Mouse (Mus musculus): ENCODE measurements around the gene Igf1r. TPM values are rescaled to one million over a fixed set of nuclear protein-coding genes. Genes with fewer than 3 reads are reported as not detected.

The Igf1r gene
- total and polyA plus RNA-seq, 3 experiments: 5.6 to 14.4 (median 12.3) TPM

GRCm38 (mm10) chr7:68044621-68045020 is 92.0 kb downstream of the Igf1r start:
- Histone ChIP-seq H3K36me3 (ENCODE audit: control insufficient read depth, insufficient read depth, low read length) (peaks cover 2% of the 10 kb centered on the region; the same call in 1 of the 2 replicates), H3K9ac (ENCODE audit: low read depth, low read length) (no peak overlapping the region), H3K27ac (no peak overlapping the region), H3K4me3 (no peak overlapping the region), H3K79me2 (replicated peaks; ENCODE audit: control insufficient read depth, insufficient read depth, low read length) (no peaks in the 10 kb centered on the region), H3K4me1 (ENCODE audit: control insufficient read depth, insufficient read depth, low read length) (peaks cover 2% of the 10 kb centered on the region; the same call in 1 of the 2 replicates), H3K27me3 (ENCODE audit: control insufficient read depth, insufficient read depth, low read length) (no peaks in the 10 kb centered on the region)
- TF ChIP-seq POLR2A (IDR thresholded peaks at IDR 0.05; ENCODE audit: insufficient read depth, low read depth, low read length) (no peak), EP300 (IDR thresholded peaks at IDR 0.05; ENCODE audit: insufficient read depth, low read depth, low read length) (no peak), CTCF (IDR thresholded peaks at IDR 0.05) (no peak)
- WGBS: 60% methylated on average over 4 of the region's 4 CpGs
- no peak for DNase-seq
- intact Hi-C loops (cut with DNase I): no loop called here

- intact Hi-C loops (cut with DNase I): no loop called here
- 89% methylated on average over 4 of the region's 4 CpGs for WGBS
- no peak overlapping the region for H3K4me3 ChIP-seq
- H3K27ac ChIP-seq: no peak overlapping the region
- no peaks in the 10 kb centered on the region; the same call in 1 of the 2 replicates for H3K79me2 ChIP-seq (replicated peaks; ENCODE audit: control insufficient read depth, insufficient read depth, low read length)
- no peaks in the 10 kb centered on the region for H3K27me3 ChIP-seq (ENCODE audit: control insufficient read depth, insufficient read depth, low read length)
- DNase-seq: no peak
- H3K4me1 ChIP-seq (ENCODE audit: control insufficient read depth, insufficient read depth, low read length): peaks cover 2% of the 10 kb centered on the region; the same call in 1 of the 2 replicates
- peaks cover 2% of the 10 kb centered on the region; the same call in 1 of the 2 replicates for H3K36me3 ChIP-seq (ENCODE audit: control insufficient read depth, insufficient read depth, low read length)
- TF ChIP-seq POLR2A (IDR thresholded peaks at IDR 0.05; ENCODE audit: insufficient read depth, low read depth, low read length) (no peak), EP300 (IDR thresholded peaks at IDR 0.05; ENCODE audit: insufficient read depth, low read depth, low read length) (no peak), CTCF (IDR thresholded peaks at IDR 0.05) (no peak)
- no peak overlapping the region for H3K9ac ChIP-seq (ENCODE audit: low read depth, low read length)
Measured at GRCm38 (mm10) chr7:68047152-68047551, 94.5 kb downstream of the Igf1r start.

GRCm38 (mm10) chr7:68048532-68048931 is 95.9 kb downstream of the Igf1r start:
- H3K79me2 ChIP-seq (replicated peaks; ENCODE audit: control insufficient read depth, insufficient read depth, low read length): no peaks in the 10 kb centered on the region; the same call in 1 of the 2 replicates
- H3K36me3 ChIP-seq (ENCODE audit: control insufficient read depth, insufficient read depth, low read length): peaks cover 2% of the 10 kb centered on the region; the same call in 1 of the 2 replicates
- no peak overlapping the region for H3K9ac ChIP-seq (ENCODE audit: low read depth, low read length)
- H3K4me1 ChIP-seq (ENCODE audit: control insufficient read depth, insufficient read depth, low read length): peaks cover 2% of the 10 kb centered on the region; the same call in 1 of the 2 replicates
- intact Hi-C loops (cut with DNase I): no loop called here
- H3K27me3 ChIP-seq (ENCODE audit: control insufficient read depth, insufficient read depth, low read length): no peaks in the 10 kb centered on the region
- no peak overlapping the region for H3K27ac ChIP-seq
- no peak overlapping the region for H3K4me3 ChIP-seq
- 72% methylated on average over 4 of the region's 4 CpGs for WGBS
- DNase-seq: no peak
- TF ChIP-seq CTCF (IDR thresholded peaks at IDR 0.05) (no peak), POLR2A (IDR thresholded peaks at IDR 0.05; ENCODE audit: insufficient read depth, low read depth, low read length) (no peak), EP300 (IDR thresholded peaks at IDR 0.05; ENCODE audit: insufficient read depth, low read depth, low read length) (no peak)

- H3K79me2 ChIP-seq (replicated peaks; ENCODE audit: control insufficient read depth, insufficient read depth, low read length): no peaks in the 10 kb centered on the region; the same call in 1 of the 2 replicates
- DNase-seq: no peak
- no peak overlapping the region for H3K27ac ChIP-seq
- H3K4me1 ChIP-seq (ENCODE audit: control insufficient read depth, insufficient read depth, low read length): peaks cover 2% of the 10 kb centered on the region; the same call in 1 of the 2 replicates
- intact Hi-C loops (cut with DNase I): no loop called here
- H3K27me3 ChIP-seq (ENCODE audit: control insufficient read depth, insufficient read depth, low read length): no peaks in the 10 kb centered on the region
- 91% methylated on average over 7 of the region's 7 CpGs for WGBS
- TF ChIP-seq EP300 (IDR thresholded peaks at IDR 0.05; ENCODE audit: insufficient read depth, low read depth, low read length) (no peak), CTCF (IDR thresholded peaks at IDR 0.05) (no peak), POLR2A (IDR thresholded peaks at IDR 0.05; ENCODE audit: insufficient read depth, low read depth, low read length) (no peak)
- H3K9ac ChIP-seq (ENCODE audit: low read depth, low read length): no peak overlapping the region
- H3K36me3 ChIP-seq (ENCODE audit: control insufficient read depth, insufficient read depth, low read length): peaks cover 2% of the 10 kb centered on the region; the same call in 1 of the 2 replicates
- H3K4me3 ChIP-seq: no peak overlapping the region
Measured at GRCm38 (mm10) chr7:68049048-68049447, 96.4 kb downstream of the Igf1r start.

- H3K36me3 ChIP-seq (ENCODE audit: control insufficient read depth, insufficient read depth, low read length): no peaks in the 10 kb centered on the region
- intact Hi-C loops (cut with DNase I): no loop called here
- WGBS: 93% methylated on average over 10 of the region's 10 CpGs
- no peaks in the 10 kb centered on the region; the same call in 1 of the 2 replicates for H3K79me2 ChIP-seq (replicated peaks; ENCODE audit: control insufficient read depth, insufficient read depth, low read length)
- TF ChIP-seq EP300 (IDR thresholded peaks at IDR 0.05; ENCODE audit: insufficient read depth, low read depth, low read length) (no peak), POLR2A (IDR thresholded peaks at IDR 0.05; ENCODE audit: insufficient read depth, low read depth, low read length) (no peak), CTCF (IDR thresholded peaks at IDR 0.05) (no peak)
- H3K9ac ChIP-seq (ENCODE audit: low read depth, low read length): no peak overlapping the region
- H3K4me1 ChIP-seq (ENCODE audit: control insufficient read depth, insufficient read depth, low read length): peaks cover 2% of the 10 kb centered on the region
- H3K4me3 ChIP-seq: no peak overlapping the region
- DNase-seq: no peak
- no peak overlapping the region for H3K27ac ChIP-seq
- no peaks in the 10 kb centered on the region for H3K27me3 ChIP-seq (ENCODE audit: control insufficient read depth, insufficient read depth, low read length)
Measured at GRCm38 (mm10) chr7:68053002-68053624, 100.5 kb downstream of the Igf1r start.

- H3K27ac ChIP-seq: no peak overlapping the region
- TF ChIP-seq EP300 (IDR thresholded peaks at IDR 0.05; ENCODE audit: insufficient read depth, low read depth, low read length) (no peak), CTCF (IDR thresholded peaks at IDR 0.05) (no peak), POLR2A (IDR thresholded peaks at IDR 0.05; ENCODE audit: insufficient read depth, low read depth, low read length) (no peak)
- 30% methylated on average over 2 of the region's 2 CpGs for WGBS
Measured at GRCm38 (mm10) chr7:68054498-68054897, 101.9 kb downstream of the Igf1r start.

More at GRCm38 (mm10) chr7:68054498-68054897, 101.9 kb downstream of the Igf1r start:
- H3K9ac ChIP-seq (ENCODE audit: low read depth, low read length): no peak overlapping the region
- DNase-seq: no peak
- H3K4me3 ChIP-seq: no peak overlapping the region
- intact Hi-C loops (cut with DNase I): no loop called here
- no peaks in the 10 kb centered on the region for H3K36me3 ChIP-seq (ENCODE audit: control insufficient read depth, insufficient read depth, low read length)
- H3K27me3 ChIP-seq (ENCODE audit: control insufficient read depth, insufficient read depth, low read length): no peaks in the 10 kb centered on the region
- H3K79me2 ChIP-seq (replicated peaks; ENCODE audit: control insufficient read depth, insufficient read depth, low read length): no peaks in the 10 kb centered on the region; the same call in 1 of the 2 replicates
- peaks cover 2% of the 10 kb centered on the region; the same call in 1 of the 2 replicates for H3K4me1 ChIP-seq (ENCODE audit: control insufficient read depth, insufficient read depth, low read length)
